Mouse (Mus musculus) bone marrow, adult 2 months (tissue): Measurements from ENCODE around the gene March4.

Experiments used
- CTCF ChIP-seq: fragments of 200-500 bp; IDR thresholded peaks from 2 replicates; pipeline ENCODE4 v1.5.1; 2011; ENCODE audit warnings: low read length, control low read depth; ENCODE audit not compliant: control insufficient read depth, insufficient read depth
- POLR2A ChIP-seq: fragments of 200-500 bp; IDR thresholded peaks from 2 replicates; pipeline ENCODE4 v1.6.1; 2011; ENCODE audit warnings: low read depth, mild to moderate bottlenecking, control low read depth, low read length, borderline replicate concordance; ENCODE audit not compliant: control insufficient read depth

DNA sequence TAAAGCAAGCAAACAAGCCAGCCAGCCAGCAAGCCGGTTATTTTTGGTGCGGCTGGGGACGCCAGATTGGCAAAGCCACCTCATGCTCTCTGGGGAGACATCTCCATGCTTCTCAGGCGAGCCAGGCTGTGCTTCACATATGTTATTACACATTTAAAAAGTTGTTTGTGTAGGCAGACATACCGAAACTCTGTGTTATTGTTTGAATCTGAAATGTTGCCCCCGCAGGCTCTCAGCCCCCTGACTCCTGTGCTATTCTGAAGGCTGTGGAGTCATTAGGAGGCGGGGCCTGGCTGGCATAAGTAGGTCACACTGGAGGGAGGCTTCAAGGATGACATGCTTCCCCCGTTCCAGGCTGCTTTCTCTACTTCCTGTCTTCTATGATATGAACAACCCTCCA, 97.6 kb downstream of the March4 start:
- TF ChIP-seq CTCF (no peak), POLR2A (no peak)
